Mouse (Mus musculus): Measurements from ENCODE around the gene Doc2b.

DNA sequence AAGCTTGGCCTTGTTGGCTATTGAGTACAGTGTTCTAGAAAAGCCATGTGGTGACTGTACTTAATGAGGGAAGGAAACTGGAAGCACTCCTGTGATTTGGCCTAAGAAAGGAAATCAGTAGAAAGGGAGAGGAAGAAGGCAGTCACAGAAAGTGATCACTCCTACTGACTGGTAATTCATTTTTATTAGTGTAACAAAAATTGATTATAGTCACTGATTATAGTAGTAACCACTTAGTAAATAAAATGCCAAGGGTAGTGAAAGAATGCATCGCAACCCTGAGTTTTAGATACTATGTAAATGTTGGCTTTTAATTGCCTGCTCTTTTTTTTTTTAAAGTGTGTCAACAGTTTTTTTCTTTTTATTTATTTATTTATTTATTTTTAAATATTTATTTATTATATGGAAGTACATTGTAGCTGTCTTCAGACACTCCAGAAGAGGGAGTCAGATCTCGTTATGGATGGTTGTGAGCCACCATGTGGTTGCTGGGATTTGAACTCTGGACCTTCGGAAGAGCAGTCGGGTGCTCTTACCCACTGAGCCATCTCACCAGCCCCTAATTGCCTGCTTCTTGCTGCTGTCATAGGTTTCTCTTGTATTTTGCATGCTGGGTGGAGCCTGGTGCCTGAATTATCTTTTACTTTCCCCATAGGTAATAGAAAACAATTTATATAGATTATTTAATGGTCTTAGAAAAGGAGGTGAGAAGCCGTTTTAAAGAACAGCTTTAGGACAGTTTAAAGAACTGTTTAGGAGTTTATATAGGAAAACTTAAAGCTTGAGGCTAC lies 60.2 kb downstream of the Doc2b start:
- TF ChIP-seq CTCF (IDR thresholded peaks at IDR 0.05; ENCODE audit: low read depth, low read length) (no peak), GATA1 (IDR thresholded peaks at IDR 0.05; ENCODE audit: borderline replicate concordance, low read length) (no peak), GATA2 (IDR thresholded peaks at IDR 0.05; ENCODE audit: borderline replicate concordance, low read depth, low read length) (no peak)

Data from G1E (cell line).